Mouse (Mus musculus): ENCODE results near the gene Myo16.

GRCm38 (mm10) chr8:10561616-10562015 is 407.9 kb downstream of the Myo16 start:
- TF ChIP-seq POLR2A (IDR thresholded peaks at IDR 0.05; ENCODE audit: control insufficient read depth in 1 of 2, insufficient read depth in 1 of 2, low read depth in 1 of 2, low read length in 2 of 2, poor library complexity in 1 of 2) = no peak
- no peak for TF ChIP-seq CTCF (IDR thresholded peaks at IDR 0.05 in 2 of 3, conservative IDR thresholded peaks at IDR 0.05 in 1 of 3; ENCODE audit: control insufficient read depth in 1 of 3, insufficient read depth in 1 of 3, low read depth in 2 of 3, low read length in 3 of 3, poor library complexity in 1 of 3, severe bottlenecking in 1 of 3)
- TF ChIP-seq MAX (IDR thresholded peaks at IDR 0.05; ENCODE audit: low read length) = no peak
